Mouse (Mus musculus) heart, adult 8-10 months (tissue): ENCODE measurements at regions not wholly inside any gene's neighbourhood (a gene's known extent, or its start where the extent isn't known, plus 50 kb on each side); places are given as distances from the start of the nearest gene placed in this dataset.
"Not testable (repeated sequence)": the region's sequence is repeated elsewhere in the genome, so short reads cannot be mapped to it uniquely, and the experiment has no call there.

Source experiments
- DNase-seq: peaks from one replicate; pipeline ENCODE4 v3.0.0; 2022; ENCODE audit warnings: low spot score

DNA sequence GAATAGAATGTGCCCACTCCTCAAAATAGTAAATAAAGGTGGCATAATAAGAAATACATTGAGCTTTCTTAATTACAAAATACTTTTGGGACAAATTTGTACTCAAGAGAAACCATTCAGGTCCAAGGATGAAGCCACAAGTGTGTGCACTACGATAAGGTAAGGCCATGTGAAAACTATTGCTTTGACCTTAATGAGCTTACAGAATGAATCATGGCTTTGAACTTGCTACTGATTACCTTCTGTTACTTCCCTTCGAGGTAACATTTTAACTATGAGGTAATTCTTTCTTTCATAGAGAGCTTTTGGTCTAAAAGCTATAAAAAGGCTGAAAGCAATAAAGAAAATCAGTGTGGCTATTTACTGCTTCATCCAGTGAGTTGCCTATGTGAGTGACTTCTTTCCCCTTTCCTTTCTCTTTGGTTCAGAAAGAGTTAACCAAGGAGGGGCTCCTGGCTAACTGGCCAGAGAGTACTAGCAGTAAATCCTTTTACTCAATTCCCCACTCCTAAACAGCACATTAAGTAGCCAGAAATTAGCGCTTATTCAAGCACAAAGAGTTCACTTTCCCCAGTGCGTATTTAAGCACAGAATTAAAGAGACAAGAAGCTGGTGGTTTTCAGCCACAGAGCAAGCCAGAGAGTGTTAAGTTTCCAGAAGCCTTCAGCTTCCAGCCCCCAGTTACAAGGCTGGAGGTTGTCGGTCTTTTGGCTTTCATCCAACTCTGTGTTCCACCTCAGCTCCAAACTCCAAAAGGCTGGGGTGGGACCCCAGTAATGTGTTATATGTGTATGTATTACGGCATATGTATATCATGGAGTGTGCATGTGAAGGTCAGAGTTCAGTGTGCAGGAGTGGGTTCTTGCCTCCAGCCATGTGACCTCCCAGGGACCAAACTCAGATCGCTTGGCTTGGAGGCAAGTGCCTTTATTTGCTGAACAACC is 194.3 kb upstream of the Gm10131 start:
- DNase-seq, result no peak

DNA sequence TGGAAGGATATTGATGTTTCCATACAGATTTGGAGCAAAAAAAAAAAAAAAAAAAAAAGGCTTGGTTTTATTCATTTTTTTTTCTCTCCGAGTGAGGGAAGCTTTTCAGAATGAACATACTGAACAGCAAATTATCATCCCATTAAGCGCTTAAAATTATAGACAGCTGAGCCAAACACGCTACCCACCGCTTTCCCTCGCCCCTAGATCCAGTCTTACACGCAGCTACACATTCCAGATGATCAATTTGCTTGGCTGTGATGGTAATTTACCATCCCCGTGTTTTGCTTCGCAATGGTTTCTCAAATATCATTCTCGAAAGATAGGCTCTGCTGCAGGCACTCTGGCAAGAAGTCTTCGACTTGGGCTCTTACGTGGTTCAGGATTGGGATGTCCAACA is 192.3 kb upstream of the Gm10131 start:
- DNase-seq, result no peak

DNA sequence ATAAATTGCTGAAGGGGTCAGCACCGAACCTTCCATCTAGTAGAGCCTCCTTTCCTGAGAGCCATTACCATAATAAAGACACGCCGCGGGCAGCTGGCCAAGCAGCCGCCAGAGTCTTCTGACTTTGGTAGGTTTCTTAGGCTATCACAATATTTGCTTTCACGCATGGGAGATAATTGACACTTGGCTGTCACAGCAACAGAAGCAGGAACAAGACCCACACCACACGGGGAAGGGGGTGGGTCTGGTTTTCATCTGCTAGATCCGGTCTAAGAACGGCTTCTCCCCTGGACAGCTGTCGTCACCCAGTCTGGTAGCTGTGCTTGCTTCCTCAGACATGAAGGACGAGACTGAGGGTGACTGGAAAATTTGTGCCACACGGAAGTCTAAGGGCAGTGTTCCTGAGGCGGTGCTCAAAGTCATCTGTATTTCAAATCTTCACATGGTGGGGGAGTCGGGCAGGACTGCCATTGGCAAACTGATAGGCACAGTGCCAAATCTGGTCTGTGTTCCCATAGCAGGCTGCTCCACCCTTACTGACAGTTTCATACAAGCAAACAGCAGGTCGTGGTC is 188.9 kb upstream of the Gm10131 start:
- no peak for DNase-seq

DNA sequence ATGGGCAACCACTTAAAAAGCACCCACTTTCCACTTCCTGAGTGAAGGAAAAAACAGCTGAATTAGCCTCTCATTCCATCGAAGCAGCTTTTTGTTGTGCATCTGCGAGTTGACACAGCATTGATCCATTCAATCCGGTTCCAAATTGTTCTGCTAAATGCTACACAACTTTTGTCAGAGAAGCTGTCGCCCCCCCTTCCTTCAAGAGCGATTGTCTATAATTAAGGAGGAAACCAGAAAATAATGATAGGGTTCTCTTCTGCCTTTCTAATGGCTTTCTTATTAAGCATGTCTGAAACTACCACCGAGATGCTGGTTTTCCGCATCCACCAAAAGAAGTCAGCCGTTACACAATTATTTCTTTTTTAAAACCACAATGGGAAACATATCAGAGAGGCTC is 183.2 kb upstream of the Gm10131 start:
- no peak for DNase-seq

DNA sequence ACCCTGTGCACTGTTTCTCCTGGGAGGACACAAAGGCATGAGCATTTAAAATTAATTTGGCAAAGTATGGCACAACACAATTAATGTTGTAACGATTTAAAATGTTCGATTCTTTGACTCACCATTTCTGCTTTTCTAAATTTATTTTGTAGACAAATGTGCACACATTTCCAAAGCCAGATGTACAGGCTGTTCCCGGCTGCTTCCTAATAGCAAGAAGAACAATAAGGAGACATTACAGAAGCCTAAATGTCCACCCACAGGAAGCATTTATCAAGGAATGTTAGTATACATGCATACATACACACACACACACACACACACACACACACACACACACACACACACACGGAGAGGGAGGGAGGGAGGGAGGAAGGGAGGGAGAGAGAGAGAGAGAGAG is 179.1 kb upstream of the Gm10131 start:
- no peak for DNase-seq

DNA sequence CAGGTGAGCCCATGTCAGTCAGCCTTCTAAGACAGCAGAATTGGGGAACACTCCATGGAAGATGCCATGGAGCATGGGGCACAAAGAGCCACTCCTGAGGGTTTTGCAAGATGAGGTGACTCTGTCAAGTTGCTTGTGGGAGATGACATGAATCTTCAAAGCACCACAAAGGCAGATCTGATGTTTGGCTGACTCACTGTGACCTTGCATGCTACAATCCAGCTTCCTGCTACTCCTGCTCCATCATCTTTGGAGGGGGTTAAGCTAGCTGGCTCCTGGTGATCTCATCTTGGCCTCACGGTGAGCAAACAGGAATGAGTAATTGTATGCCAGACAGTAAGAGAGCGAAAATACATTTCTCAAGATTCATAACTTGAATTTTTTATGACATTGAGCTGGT is 176.3 kb upstream of the Gm10131 start:
- DNase-seq, result no peak

DNA sequence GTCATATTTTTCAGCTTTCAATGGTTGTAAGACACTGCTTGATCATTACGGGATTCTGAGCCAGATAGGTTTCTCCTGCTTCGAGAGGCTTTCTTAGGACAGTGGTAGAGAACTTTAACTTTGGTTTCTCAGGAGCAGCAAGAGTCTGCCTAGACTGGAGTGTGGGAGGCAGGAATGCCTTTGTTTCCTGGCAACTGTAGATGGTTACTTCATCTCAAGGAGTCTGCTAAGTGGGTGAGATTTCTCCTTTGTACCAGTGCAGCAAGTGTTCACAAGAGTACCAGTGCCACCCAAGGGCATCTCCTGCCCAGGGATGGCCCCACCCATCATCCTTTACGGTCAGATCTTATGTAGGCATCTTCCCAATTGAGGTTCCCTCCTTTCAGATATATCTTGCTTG is 173.0 kb upstream of the Gm10131 start:
- DNase-seq, result no peak

DNA sequence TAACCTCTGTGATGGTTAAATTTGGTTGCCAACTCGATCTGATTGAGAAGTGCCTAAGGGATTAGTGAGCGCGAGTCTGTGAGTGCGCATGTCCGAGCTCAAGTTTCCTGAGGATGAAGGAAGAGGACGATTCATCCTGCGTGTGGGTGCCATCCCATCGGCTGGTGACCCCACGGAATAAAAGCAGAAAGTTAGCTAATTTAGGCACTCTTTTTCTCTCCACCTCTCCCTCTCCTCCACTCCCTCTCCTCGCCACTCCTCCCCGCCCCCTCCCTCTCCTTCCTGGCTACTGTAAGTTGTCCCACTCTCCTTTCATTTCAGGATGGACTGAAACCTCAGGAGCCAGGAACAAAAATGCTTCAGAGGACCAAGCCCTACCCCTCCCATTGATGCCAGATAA is 168.9 kb upstream of the Gm10131 start:
- no peak for DNase-seq

DNA sequence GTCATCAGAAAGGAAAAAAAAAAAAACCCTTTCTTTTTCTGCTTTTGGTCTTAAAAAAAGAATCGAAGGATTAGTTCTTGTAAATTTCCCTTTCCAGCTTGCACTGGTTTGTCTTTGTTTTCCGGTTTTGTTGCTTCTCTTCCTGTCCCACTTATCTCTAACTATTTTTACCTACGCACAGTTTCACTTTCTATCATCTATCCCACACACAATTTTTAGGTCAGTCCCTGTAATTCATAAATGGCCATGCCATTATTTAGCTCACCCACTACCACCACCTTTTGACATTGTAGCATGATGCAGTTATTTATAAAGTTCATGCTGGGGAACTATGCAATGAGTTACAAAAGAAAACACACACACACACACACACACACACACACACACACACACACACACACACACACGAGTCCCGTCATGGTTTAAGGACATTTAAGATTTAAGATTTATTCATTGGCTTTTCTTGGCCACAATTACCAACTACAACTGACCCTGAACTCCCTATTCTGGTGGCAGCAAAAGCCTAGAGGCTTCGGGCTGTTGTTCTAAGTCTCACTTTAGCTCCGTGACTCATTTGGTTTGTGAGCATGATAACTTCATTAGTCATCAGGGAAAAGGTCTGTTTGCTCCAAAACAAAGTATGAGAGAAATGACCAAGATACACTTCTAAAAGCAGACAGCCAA is 164.6 kb upstream of the Gm10131 start:
- no peak for DNase-seq

DNA sequence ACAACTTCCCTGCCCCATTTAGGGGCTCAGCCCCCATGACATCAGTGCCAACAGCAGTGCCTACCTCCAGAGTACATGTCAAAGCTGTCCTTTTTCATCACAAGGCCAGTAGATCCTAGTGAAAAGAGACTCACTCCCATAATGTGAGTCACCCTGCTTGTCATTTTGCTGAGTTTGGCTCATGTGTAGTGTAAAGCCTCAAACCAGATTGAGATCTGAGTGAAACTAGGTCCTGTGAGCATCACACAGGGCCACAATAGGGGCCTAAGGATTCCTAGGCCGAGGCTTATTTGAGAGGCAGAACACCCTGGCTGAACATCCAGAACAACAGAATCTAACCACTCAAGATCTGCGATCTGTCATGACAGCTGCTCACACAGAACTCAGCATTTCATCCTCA is 163.3 kb upstream of the Gm10131 start:
- DNase-seq, result not testable (repeated sequence)

DNA sequence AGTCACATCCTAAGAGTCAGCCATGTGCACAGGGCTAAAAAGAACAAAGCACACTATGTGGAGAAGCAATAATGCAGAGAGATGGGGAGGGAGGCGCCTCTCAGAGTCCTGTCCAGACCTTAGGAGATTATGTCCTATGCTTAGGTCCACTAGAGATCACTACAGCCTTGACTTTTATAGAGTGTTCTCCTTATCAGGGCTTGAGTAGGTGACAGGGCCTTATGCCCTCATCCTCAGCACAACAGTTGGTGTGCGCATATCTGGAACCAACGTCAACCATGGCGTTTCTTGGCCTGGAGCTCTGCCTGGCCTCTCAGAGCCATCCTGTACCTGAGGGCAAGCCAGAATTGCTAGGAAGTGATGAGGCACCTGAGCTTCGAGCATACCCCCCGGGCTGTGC is 162.6 kb upstream of the Gm10131 start:
- DNase-seq, result no peak

DNA sequence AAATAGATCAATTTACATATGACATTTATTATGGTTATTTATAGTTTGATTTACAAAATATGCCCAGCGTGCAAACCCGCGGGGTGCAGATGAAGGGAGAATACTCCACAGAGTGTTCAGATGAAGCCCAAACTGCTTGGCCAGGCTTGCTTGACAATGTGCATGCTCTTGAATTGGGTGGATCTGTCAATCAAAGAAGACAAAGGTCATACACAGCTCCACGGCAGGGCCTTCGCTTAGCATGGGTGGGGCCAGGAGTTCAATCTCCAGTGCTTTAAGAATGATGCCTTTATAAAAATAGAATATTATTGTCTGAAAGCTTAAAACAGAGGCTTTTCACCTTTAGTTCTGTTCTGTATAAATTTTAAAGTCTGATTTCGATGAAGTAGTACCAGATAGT is 158.3 kb upstream of the Gm10131 start:
- no peak for DNase-seq

DNA sequence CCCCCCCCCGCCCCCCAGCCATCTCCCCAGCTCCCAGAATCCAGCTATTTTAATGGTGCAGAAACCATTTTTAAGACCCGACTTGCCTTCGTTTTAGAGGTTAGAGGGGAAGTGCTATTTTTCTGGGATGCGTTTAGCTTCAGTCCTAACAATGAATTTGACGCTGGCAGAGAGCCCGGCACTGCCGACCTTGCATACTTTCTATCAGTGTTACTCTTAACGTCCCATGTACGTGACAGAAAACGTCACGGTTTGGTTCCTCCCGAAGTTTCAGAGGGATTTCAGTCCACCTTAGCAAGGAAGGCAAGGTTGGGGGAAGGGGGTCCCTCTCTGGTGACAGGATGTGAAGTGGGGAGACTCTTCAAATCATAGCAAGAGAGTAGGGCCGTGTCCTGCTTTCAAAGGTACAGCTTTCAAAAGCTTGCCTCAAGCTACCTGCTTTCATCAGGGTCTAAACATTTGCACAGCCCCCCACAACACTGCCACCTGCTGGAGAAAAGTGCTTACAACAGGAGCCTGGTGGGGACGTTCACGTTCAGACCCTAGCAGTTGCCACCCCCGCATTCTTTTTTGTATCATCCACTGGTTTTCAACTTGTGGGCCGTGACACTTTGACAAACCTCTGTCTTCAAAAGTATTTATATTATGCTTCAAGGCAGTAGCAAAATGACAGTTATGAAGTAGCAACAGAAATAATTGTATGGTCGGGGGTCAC is 157.4 kb upstream of the Gm10131 start:
- no peak for DNase-seq

DNA sequence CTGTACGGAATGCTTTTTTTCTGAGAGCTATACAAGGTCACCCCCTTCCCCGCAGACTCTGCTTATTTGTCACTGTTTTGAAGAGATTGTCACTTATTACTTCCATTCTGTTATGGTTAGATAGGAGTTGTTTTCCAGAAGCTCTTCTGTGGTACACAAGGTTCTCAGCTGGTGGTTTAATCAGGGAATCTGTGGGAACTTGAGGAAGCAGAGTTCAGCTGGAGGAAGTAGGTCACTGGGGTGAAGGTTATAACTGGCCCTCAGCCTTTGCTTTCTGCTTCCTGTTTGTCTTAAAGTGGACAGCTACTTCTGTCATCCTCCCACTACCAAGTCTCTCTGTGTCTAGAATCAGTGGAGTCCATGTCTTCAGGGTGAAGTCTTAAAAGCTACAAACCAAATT is 143.4 kb upstream of the Gm10131 start:
- peak; percentile 58 for DNase-seq

DNA sequence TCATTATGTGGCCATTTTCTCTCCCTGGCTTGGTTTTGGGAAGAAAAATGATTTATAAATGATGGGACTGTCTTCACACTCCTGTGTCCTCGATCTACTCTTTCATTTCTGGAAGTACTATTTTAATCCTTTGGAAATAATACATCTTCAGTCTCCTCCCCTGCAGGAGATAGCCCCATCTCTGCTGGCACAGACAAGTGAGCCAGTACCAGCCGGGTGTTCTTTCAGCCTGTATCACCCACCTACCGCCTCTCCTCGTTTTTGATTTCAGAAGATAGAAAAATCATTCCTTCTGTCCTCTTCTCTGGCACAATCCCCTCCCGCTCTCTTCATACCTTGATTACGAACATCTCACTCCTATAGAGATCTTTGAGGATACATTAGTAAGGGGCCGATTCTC is 140.4 kb upstream of the Gm10131 start:
- no peak for DNase-seq

DNA sequence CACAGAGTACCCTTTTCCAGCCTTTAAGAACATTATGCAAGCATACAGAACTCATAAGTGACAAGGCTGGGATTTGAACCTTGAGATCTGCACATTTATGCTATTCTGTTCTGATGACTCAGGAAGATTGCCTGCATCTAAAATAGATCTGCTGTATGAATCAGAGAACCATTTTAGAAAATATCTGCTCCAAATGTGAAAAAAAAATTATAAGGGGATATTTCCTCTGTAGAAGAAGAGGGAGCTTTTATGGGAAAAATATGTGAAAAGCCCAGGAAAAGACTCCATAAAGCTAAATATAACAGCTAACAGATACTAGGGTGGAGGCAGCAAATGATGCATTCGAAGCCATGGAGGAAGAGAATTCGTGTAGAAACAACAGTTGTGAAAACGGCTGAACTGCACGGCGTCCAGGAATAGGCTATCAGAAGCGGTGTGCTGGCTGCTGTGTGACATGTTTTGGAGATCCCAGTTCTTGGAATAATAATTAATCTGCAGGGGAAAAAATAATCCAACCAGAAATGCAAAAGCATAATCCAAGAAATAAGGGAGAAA is 127.9 kb upstream of the Gm10131 start:
- DNase-seq, result no peak

DNA sequence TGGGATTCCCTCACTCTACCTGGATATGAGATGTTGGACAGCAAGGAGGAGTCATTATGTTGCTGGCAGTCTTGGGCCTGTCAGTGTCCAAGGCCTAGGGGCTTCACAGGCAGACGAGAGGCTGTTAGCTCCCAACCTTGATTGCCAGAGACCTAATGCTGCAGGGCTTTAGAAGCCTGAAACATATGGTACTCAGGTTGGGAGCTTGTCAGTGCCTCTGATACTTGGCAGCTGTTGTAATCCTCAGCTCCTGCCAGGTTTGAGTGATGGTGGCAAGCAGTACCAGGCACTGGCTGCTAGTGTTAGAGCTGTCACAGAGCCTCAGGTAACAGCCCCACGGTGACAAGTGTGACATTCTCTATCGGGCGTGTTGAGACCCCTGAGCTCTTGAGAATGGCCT is 122.2 kb upstream of the Gm10131 start:
- DNase-seq, result no peak

DNA sequence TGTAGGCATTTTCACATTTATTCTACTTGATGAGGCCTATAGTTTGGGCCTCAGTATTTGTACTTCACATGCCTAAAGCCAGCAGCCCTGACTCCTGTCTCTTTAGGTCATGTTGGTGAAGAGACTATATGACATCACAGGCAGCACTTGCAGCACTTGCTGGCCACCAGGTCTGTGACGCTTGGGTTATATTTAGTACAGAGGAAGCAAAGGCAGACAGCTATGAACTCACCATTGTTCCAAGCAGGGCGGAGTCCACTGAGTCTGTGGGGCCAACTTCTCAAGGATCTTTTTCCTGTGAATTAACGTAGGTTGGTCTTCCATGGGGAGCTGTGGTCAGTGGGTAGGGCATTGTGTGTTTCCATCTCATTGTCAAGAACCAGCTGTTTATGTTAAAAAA is 117.9 kb upstream of the Gm10131 start:
- DNase-seq, result peak; percentile 57

DNA sequence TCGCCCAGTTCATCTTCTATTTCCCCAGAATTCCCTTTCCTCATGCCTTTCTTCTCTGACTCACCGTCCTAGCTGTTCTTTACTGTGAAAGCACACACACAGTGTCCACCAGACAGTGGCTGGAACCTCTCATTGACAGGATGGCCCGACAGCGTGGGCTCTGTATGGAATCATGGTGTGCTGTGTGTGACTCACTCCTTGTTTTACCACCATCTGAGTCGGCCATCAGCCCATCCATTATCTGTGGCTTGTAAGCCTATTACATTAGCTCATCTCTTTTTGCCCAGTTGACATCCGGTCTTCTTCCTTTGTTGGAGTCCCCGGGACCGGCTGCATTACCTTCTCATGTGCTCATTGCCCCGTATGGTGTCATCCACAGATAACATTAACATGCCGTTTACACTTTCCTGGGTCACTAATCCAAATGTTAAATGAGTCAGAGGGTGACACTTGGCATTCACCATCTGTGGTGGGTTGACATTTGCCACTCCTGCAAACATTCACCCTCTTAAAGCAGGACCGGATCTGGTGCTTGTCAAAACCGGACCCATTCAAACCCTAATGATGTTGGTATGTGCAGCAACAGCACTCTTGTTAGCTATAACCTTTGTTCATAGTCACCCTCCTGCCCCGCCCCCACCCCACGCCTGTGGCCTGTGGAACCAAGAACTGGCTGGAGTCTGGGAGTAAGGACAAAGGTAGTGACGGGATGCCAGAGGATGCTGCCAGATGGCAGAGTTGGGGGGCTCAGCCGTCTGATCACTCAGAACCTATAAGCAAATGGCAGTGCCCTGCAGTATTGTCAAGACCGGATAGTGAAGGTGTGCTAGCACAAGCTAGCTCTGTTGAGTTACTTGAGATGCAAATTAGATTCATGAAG is 113.7 kb upstream of the Gm10131 start:
- no peak for DNase-seq

DNA sequence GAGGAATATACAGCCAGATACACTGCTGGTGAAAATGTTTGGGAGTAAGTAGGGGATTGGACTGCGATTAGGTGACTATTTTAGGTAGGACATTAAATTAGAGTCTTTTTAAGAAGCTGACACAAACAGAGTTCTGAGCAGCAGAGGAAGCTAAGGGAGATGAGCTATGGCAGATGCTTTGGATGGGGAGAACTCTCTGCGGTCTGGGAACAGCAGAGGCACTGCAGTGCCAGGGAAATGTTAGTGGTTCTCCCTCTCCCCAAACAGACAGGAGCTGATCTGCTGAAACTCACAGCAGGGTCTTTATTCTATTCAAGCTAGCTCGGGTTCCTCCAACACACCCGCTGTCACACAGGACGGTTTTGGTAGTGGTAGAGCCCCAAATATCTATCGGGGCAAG is 110.7 kb upstream of the Gm10131 start:
- no peak for DNase-seq
